Mouse (Mus musculus): ENCODE measurements around the gene Cpeb2. TPM values are rescaled to one million over a fixed set of nuclear protein-coding genes. Genes with fewer than 3 reads are reported as not detected.

The Cpeb2 gene
- polyA plus RNA-seq, 1 experiment from 2014 or later: 1.4 TPM

DNA sequence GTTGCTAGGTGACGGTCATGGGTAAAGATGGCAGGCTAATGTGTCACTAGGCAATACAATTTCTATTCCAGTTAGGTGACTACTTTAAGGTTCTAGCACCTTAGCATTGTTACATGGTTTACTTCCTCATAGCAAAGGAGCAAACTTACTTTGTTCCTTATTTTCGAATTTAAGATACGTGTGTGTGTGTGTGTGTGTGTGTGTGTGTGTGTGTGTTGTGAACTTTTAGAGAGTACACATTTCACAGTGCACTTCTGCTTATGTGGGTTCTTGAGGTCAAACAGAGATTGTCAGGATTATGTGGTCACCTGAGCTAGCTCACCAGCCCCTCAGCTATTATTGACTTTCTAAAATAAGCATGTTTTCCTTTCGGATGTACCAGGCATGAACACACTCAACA, 60.2 kb downstream of the Cpeb2 start:
- no peak overlapping the region for H3K4me3 ChIP-seq (ENCODE audit: low read length)
- no peak overlapping the region for H3K27ac ChIP-seq (ENCODE audit: low read length)
- H3K4me1 ChIP-seq (ENCODE audit: control insufficient read depth, insufficient read depth, low read length): no peaks in the 10 kb centered on the region
- no peaks in the 10 kb centered on the region for H3K9me3 ChIP-seq (ENCODE audit: control insufficient read depth, low read length)
- H3K27me3 ChIP-seq (replicated peaks; ENCODE audit: control insufficient read depth, insufficient read depth, low read length): no peaks in the 10 kb centered on the region
- no peak overlapping the region for H3K4me2 ChIP-seq (ENCODE audit: low read depth, low read length)
- no peak for ATAC-seq
- no peak overlapping the region for H3K9ac ChIP-seq (ENCODE audit: low read depth, low read length)
- no peaks in the 10 kb centered on the region for H3K36me3 ChIP-seq (ENCODE audit: control insufficient read depth, insufficient read depth, low read length)
- 86% methylated on average over 4 of the region's 4 CpGs for WGBS

DNA sequence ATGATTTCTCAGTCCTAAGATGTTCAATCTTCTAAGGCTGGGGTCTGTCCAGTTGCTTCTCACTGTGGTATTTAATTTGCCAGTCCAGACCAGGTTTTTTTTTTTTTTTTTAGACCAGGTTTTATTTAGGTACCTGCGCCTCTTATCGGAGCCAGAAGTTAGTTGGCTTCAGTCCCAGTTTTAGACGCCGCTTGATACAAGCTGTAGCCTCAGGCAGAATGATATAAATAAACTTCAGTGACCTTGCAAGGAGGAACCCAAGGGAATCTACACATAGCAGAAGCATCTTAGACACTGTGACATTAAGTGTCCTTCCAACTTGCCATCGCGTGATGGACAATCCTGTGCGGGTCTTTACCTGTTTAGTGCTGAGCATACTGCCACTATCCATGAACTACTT, 64.5 kb downstream of the Cpeb2 start:
- WGBS: 74% methylated on average over 7 of the region's 7 CpGs
- H3K27ac ChIP-seq (ENCODE audit: low read length): no peak overlapping the region
- no peak for ATAC-seq
- no peaks in the 10 kb centered on the region for H3K27me3 ChIP-seq (replicated peaks; ENCODE audit: control insufficient read depth, insufficient read depth, low read length)
- H3K4me1 ChIP-seq (ENCODE audit: control insufficient read depth, insufficient read depth, low read length): no peaks in the 10 kb centered on the region
- no peak overlapping the region for H3K4me2 ChIP-seq (ENCODE audit: low read depth, low read length)
- H3K9ac ChIP-seq (ENCODE audit: low read depth, low read length): no peak overlapping the region
- no peak overlapping the region for H3K4me3 ChIP-seq (ENCODE audit: low read length)
- H3K36me3 ChIP-seq (ENCODE audit: control insufficient read depth, insufficient read depth, low read length): no peaks in the 10 kb centered on the region
- no peaks in the 10 kb centered on the region for H3K9me3 ChIP-seq (ENCODE audit: control insufficient read depth, low read length)

DNA sequence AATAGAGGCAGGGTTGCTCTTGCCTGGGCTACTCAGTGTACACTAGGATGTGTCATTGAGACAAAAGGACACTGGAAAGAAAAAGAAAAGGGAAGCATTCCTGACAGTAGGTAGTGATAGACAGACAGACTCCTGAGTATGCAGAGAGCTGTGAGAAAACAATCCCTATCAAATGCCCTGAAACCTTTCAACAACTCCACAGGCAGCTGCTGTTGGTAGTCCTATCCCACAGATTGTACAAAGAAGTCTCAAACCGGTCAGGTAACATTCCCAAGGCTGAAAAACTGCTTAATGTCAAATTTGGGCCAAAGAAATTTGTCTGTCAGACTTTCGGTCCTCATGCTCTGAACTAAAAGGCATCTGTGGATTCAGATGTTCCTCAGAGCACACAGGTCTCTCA, 66.0 kb downstream of the Cpeb2 start:
- 66% methylated on average over 2 of the region's 2 CpGs for WGBS
- no peak overlapping the region for H3K4me2 ChIP-seq (ENCODE audit: low read depth, low read length)
- no peaks in the 10 kb centered on the region for H3K27me3 ChIP-seq (replicated peaks; ENCODE audit: control insufficient read depth, insufficient read depth, low read length)
- no peak for ATAC-seq
- no peak overlapping the region for H3K9ac ChIP-seq (ENCODE audit: low read depth, low read length)
- no peaks in the 10 kb centered on the region for H3K9me3 ChIP-seq (ENCODE audit: control insufficient read depth, low read length)
- H3K4me3 ChIP-seq (ENCODE audit: low read length): no peak overlapping the region
- no peak overlapping the region for H3K27ac ChIP-seq (ENCODE audit: low read length)
- H3K4me1 ChIP-seq (ENCODE audit: control insufficient read depth, insufficient read depth, low read length): no peaks in the 10 kb centered on the region
- H3K36me3 ChIP-seq (ENCODE audit: control insufficient read depth, insufficient read depth, low read length): no peaks in the 10 kb centered on the region

DNA sequence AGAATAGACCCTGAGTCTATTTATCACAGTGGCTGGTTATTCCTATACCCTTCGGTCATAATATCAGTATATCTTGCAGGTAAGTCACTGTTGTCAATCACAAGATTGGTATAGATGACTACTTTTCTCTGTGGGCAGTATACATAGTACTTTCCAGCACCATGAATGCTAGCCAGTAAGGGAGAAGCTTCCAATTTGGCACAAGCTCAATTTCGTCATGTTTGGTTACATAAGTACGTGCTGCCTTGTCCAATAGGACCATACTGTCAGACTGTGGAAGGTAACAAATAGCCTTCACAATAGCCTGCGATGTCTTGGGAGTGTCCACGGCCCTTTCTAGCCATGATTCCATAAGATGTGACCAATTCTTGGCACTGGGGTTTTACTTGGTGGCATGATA, 67.1 kb downstream of the Cpeb2 start:
- no peak for ATAC-seq
- 93% methylated on average over 5 of the region's 5 CpGs for WGBS

DNA sequence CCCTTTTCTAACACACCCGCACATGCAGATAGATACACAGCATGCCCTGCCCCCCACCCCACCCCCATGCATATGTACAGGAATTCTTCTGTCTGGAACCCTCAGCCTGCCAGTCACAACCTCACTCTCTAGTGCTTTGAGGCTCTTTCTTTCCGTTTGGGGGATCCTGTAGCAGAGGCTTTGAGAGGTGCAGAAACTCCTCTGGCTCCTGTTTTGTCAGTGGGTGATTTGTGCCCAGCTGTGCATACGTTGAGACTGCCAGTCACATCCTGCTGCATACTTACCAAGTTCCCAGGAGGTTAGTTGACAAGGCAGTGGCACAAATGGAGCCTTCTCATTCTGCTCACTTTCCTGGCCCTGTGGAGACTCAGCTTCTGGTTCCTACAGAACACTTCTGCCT, 68.0 kb downstream of the Cpeb2 start:
- Histone ChIP-seq H3K4me2 (ENCODE audit: low read depth, low read length) (no peak overlapping the region), H3K27me3 (replicated peaks; ENCODE audit: control insufficient read depth, insufficient read depth, low read length) (no peaks in the 10 kb centered on the region), H3K4me3 (ENCODE audit: low read length) (no peak overlapping the region), H3K4me1 (ENCODE audit: control insufficient read depth, insufficient read depth, low read length) (no peaks in the 10 kb centered on the region), H3K27ac (ENCODE audit: low read length) (no peak overlapping the region), H3K36me3 (ENCODE audit: control insufficient read depth, insufficient read depth, low read length) (no peaks in the 10 kb centered on the region), H3K9ac (ENCODE audit: low read depth, low read length) (no peak overlapping the region), H3K9me3 (ENCODE audit: control insufficient read depth, low read length) (no peaks in the 10 kb centered on the region)
- 45% methylated on average over 3 of the region's 3 CpGs for WGBS
- no peak for ATAC-seq

More for the DNA sequence above, 67.1 kb downstream of the Cpeb2 start:
- Histone ChIP-seq H3K4me1 (ENCODE audit: control insufficient read depth, insufficient read depth, low read length) (no peaks in the 10 kb centered on the region), H3K4me2 (ENCODE audit: low read depth, low read length) (no peak overlapping the region), H3K36me3 (ENCODE audit: control insufficient read depth, insufficient read depth, low read length) (no peaks in the 10 kb centered on the region), H3K27ac (ENCODE audit: low read length) (no peak overlapping the region), H3K27me3 (replicated peaks; ENCODE audit: control insufficient read depth, insufficient read depth, low read length) (no peaks in the 10 kb centered on the region), H3K9ac (ENCODE audit: low read depth, low read length) (no peak overlapping the region), H3K9me3 (ENCODE audit: control insufficient read depth, low read length) (no peaks in the 10 kb centered on the region), H3K4me3 (ENCODE audit: low read length) (no peak overlapping the region)

DNA sequence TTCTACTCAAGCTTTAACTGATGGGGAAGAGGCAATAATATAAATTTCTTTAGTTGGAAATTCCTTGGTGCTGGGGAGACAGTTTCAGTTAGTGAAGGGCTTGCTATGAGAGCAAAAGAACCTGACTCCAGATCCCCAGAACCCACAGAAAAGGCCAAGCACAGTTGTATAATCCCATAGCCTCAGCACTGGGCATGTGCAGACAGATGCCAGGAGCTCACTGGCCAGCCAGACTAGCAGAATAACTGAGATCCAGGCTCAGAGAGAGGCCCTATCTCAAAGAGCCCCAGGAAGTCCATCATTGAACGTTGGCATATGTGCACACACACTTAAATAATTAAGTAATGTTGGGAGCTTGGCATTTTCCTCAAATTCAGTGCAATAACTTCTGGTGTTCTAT, 70.5 kb downstream of the Cpeb2 start:
- 59% methylated on average over 1 of the region's 1 CpGs for WGBS
- no peak for ATAC-seq
- Histone ChIP-seq H3K27me3 (replicated peaks; ENCODE audit: control insufficient read depth, insufficient read depth, low read length) (no peaks in the 10 kb centered on the region), H3K4me1 (ENCODE audit: control insufficient read depth, insufficient read depth, low read length) (no peaks in the 10 kb centered on the region), H3K36me3 (ENCODE audit: control insufficient read depth, insufficient read depth, low read length) (no peaks in the 10 kb centered on the region), H3K4me2 (ENCODE audit: low read depth, low read length) (no peak overlapping the region), H3K9ac (ENCODE audit: low read depth, low read length) (no peak overlapping the region), H3K9me3 (ENCODE audit: control insufficient read depth, low read length) (no peaks in the 10 kb centered on the region), H3K4me3 (ENCODE audit: low read length) (no peak overlapping the region), H3K27ac (ENCODE audit: low read length) (no peak overlapping the region)

DNA sequence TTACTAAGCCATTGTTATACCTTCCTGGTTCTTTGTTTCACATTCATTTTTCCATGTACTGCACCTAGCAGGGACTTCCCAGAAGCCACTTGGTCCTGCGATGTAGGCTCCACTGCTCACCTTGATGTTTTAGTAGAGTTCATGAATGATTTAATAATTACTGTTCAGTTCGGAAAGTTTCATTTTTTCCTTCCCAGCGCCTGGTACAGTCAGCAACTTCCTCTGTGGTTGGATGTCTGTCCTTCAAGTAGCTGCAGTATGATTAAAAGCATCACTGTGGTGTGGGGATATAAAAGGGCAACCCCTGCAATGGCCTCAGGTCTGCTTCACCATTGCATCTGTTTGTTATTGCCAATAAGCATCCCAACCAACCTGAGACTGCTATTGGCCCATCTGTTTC, 72.5 kb downstream of the Cpeb2 start:
- WGBS: 86% methylated on average over 3 of the region's 3 CpGs
- no peaks in the 10 kb centered on the region for H3K27me3 ChIP-seq (replicated peaks; ENCODE audit: control insufficient read depth, insufficient read depth, low read length)
- H3K4me1 ChIP-seq (ENCODE audit: control insufficient read depth, insufficient read depth, low read length): no peaks in the 10 kb centered on the region
- ATAC-seq: no peak
- H3K4me3 ChIP-seq (ENCODE audit: low read length): no peak overlapping the region
- H3K36me3 ChIP-seq (ENCODE audit: control insufficient read depth, insufficient read depth, low read length): no peaks in the 10 kb centered on the region
- H3K9me3 ChIP-seq (ENCODE audit: control insufficient read depth, low read length): no peaks in the 10 kb centered on the region
- H3K27ac ChIP-seq (ENCODE audit: low read length): no peak overlapping the region
- no peak overlapping the region for H3K4me2 ChIP-seq (ENCODE audit: low read depth, low read length)
- H3K9ac ChIP-seq (ENCODE audit: low read depth, low read length): no peak overlapping the region

DNA sequence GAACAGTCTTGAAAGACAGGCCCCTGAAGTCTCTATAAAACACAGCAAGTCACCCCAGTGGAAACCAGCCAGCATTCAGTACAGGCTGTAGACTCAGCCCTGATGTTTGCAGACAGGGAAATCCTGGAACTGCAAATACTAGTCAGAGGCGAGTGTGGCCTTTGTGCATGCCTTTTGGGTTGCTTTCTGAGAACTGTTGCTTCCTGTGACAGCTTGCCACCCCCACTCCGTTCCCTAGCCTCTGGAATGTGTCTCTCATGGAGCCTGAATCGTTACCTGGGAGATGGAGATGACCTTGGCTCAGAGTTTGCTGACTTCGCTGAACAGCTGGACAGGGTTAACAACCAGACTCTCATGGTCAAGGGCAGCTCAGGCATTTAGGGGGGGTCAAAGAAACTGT, 77.0 kb downstream of the Cpeb2 start:
- Histone ChIP-seq H3K27me3 (replicated peaks; ENCODE audit: control insufficient read depth, insufficient read depth, low read length) (no peaks in the 10 kb centered on the region), H3K4me2 (ENCODE audit: low read depth, low read length) (no peak overlapping the region), H3K9me3 (ENCODE audit: control insufficient read depth, low read length) (no peaks in the 10 kb centered on the region), H3K4me3 (ENCODE audit: low read length) (no peak overlapping the region), H3K36me3 (ENCODE audit: control insufficient read depth, insufficient read depth, low read length) (no peaks in the 10 kb centered on the region), H3K9ac (ENCODE audit: low read depth, low read length) (no peak overlapping the region), H3K4me1 (ENCODE audit: control insufficient read depth, insufficient read depth, low read length) (no peaks in the 10 kb centered on the region), H3K27ac (ENCODE audit: low read length) (no peak overlapping the region)
- WGBS: 19% methylated on average over 4 of the region's 4 CpGs
- ATAC-seq: no peak

DNA sequence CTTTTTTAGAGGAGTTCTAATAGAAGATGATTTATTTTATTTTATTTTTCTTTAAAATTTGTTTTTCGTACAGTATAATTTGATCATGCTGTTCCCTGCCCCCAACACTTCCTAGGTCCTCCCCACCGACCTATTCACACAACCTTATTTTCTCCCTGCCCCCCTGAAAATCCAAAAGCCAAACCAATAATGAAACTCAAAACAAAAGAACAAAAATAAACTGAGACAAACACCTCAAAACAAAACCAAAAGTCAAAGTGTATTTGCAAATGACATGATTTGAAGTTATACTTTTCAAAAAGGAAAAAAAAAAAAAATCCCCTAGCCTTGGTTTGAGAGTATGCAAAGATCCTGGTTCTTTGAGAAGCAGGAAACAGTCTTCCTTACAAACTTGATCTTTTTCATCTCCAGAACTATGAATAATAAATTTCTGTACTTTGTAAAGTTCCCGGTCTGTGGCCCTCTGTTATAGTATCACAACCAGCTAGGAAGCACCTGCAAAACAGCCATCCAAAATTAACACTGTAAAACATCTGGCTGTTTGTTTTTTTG, 91.4 kb downstream of the Cpeb2 start:
- Histone ChIP-seq H3K9me3 (ENCODE audit: control insufficient read depth, low read length) (no peaks in the 10 kb centered on the region), H3K9ac (ENCODE audit: low read depth, low read length) (no peak overlapping the region), H3K4me2 (ENCODE audit: low read depth, low read length) (no peak overlapping the region), H3K4me1 (ENCODE audit: control insufficient read depth, insufficient read depth, low read length) (no peaks in the 10 kb centered on the region), H3K4me3 (ENCODE audit: low read length) (no peak overlapping the region), H3K27ac (ENCODE audit: low read length) (no peak overlapping the region), H3K36me3 (ENCODE audit: control insufficient read depth, insufficient read depth, low read length) (no peaks in the 10 kb centered on the region), H3K27me3 (replicated peaks; ENCODE audit: control insufficient read depth, insufficient read depth, low read length) (no peaks in the 10 kb centered on the region)
- WGBS: 78% methylated on average over 3 of the region's 3 CpGs
- no peak for ATAC-seq

DNA sequence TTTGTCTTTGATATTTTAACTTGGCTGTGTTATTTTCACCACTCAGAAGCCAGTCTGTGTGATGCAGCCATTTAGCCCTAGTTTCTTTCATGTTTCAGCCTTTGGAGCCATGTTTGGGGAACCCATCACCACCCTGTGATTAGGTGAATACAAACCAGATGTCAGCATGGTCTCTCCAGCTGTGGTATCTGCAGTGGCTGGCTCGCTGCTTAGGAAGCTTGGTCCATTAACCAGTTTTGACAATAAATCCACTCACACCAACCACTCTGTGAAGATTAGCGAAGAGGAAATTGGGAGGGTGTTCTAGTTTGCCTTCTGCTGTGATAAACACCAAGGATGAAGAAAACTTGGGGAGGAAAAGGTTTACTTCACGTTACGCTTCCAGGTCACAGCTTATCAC, 92.6 kb downstream of the Cpeb2 start:
- WGBS: 71% methylated on average over 4 of the region's 4 CpGs
- H3K4me2 ChIP-seq (ENCODE audit: low read depth, low read length): no peak overlapping the region
- no peak for ATAC-seq
- H3K4me1 ChIP-seq (ENCODE audit: control insufficient read depth, insufficient read depth, low read length): no peaks in the 10 kb centered on the region
- H3K9ac ChIP-seq (ENCODE audit: low read depth, low read length): no peak overlapping the region
- no peak overlapping the region for H3K27ac ChIP-seq (ENCODE audit: low read length)
- no peaks in the 10 kb centered on the region for H3K9me3 ChIP-seq (ENCODE audit: control insufficient read depth, low read length)
- H3K27me3 ChIP-seq (replicated peaks; ENCODE audit: control insufficient read depth, insufficient read depth, low read length): no peaks in the 10 kb centered on the region
- no peak overlapping the region for H3K4me3 ChIP-seq (ENCODE audit: low read length)
- no peaks in the 10 kb centered on the region for H3K36me3 ChIP-seq (ENCODE audit: control insufficient read depth, insufficient read depth, low read length)
